Mouse (Mus musculus): ENCODE results near the gene Epor. TPM values are rescaled to one million over a fixed set of nuclear protein-coding genes. Genes with fewer than 3 reads are reported as not detected.

The Epor gene
- polyA plus RNA-seq, 1 experiment, result 0.57 TPM

DNA sequence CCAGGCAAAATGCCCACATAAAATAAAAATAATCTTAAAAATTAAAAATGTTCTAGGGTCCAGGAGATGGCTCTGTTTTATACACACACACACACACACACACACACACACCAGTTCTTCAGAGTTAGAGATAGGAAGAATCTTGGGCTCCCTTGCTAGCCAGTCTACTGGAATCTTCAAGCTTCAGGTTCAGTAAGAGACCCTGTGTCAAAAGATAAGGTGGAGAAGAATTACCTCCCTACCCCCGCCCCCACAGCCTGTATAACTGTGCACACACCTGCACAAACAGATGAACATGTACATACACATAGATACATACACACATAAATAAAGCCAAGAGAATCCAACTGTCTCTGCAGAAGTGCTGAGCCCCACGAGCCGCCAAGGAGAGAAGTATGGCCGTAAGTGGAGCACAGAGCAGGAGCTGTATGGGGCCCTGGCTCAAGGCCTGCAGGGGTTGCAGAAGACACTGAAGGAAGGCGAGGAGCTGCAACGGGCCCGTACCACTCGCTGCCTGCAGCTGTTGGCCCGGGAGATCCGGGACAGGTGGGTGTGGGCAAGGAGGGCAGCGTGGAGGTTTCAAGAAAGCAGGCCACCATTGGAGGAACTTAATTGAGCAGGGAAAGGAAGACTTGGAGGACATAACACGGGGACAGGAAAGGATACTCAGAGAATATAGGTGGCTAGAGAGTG, 30.7 kb downstream of the Epor start:
- no peak for TF ChIP-seq POLR2A (IDR thresholded peaks at IDR 0.05; ENCODE audit: insufficient read depth, low read length)
- no peak for TF ChIP-seq CTCF (IDR thresholded peaks at IDR 0.05; ENCODE audit: low read depth, low read length)
- TF ChIP-seq EP300 (IDR thresholded peaks at IDR 0.05; ENCODE audit: insufficient read depth, low read depth, low read length), result no peak
- Histone ChIP-seq H3K27ac (ENCODE audit: insufficient read depth, low read length) (no peak overlapping the region), H3K4me1 (ENCODE audit: control insufficient read depth, insufficient read depth, low read length) (no peaks in the 10 kb centered on the region), H3K36me3 (ENCODE audit: control insufficient read depth, insufficient read depth, low read length, poor library complexity, severe bottlenecking) (no peaks in the 10 kb centered on the region), H3K27me3 (ENCODE audit: control insufficient read depth, insufficient read depth, low read length, poor library complexity, severe bottlenecking) (no peaks in the 10 kb centered on the region), H3K9ac (ENCODE audit: low read depth, poor library complexity, severe bottlenecking) (peak overlapping the region; percentile 9; the same call in 1 of the 2 replicates), H3K9me3 (replicated peaks; ENCODE audit: control insufficient read depth, insufficient read depth, low read length, poor library complexity, severe bottlenecking) (no peaks in the 10 kb centered on the region), H3K4me3 (ENCODE audit: low read depth, low read length) (no peak overlapping the region; the same call in 1 of the 2 replicates)

DNA sequence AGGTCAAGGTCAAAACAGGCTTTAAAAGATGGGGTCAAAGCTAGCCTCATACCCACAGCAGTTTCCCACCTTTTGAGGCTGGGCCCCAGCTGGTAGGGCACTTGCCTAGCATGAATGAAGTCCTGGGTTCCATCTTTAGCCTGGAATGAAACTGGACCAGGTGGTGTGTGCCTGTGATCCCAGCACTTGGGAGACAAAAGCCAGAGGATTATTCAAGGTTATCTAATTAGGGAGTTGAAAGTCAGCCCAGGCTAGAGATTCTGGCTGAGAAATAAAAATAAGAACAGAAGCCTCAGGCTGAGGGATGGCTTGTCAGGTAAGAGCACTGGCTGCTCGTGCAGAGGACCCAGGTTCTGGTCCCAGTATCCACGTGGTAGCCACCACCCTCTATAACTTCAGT, 31.3 kb downstream of the Epor start:
- Histone ChIP-seq H3K4me1 (ENCODE audit: control insufficient read depth, insufficient read depth, low read length) (no peaks in the 10 kb centered on the region), H3K4me3 (ENCODE audit: low read depth, low read length) (no peak overlapping the region), H3K27ac (ENCODE audit: insufficient read depth, low read length) (no peak overlapping the region), H3K36me3 (ENCODE audit: control insufficient read depth, insufficient read depth, low read length, poor library complexity, severe bottlenecking) (no peaks in the 10 kb centered on the region), H3K9ac (ENCODE audit: low read depth, poor library complexity, severe bottlenecking) (no peak overlapping the region), H3K27me3 (ENCODE audit: control insufficient read depth, insufficient read depth, low read length, poor library complexity, severe bottlenecking) (no peaks in the 10 kb centered on the region), H3K9me3 (replicated peaks; ENCODE audit: control insufficient read depth, insufficient read depth, low read length, poor library complexity, severe bottlenecking) (no peaks in the 10 kb centered on the region)
- TF ChIP-seq POLR2A (IDR thresholded peaks at IDR 0.05; ENCODE audit: insufficient read depth, low read length) (no peak), CTCF (IDR thresholded peaks at IDR 0.05; ENCODE audit: low read depth, low read length) (no peak), EP300 (IDR thresholded peaks at IDR 0.05; ENCODE audit: insufficient read depth, low read depth, low read length) (no peak)

DNA sequence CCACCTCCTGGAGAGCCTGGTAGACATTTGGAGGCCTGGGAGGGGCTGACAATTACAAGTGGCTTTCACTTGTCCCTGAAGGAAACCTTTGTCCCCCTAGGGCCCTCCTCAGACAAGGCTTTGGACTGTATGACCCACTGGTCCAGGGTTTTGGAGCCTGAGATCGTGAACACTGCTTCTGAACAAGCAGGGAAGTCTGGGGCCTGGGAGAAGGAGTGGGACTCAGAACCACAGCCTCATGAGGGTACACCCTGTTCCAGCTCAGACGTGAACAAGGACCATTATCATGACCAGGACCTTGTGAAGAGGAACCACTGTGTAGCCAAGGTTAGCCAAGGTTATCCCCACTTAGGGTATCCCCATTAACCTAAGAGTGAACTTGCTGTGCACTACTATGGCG, 34.1 kb downstream of the Epor start:
- no peak overlapping the region for H3K4me3 ChIP-seq (ENCODE audit: low read depth, low read length)
- TF ChIP-seq EP300 (IDR thresholded peaks at IDR 0.05; ENCODE audit: insufficient read depth, low read depth, low read length) (no peak), POLR2A (IDR thresholded peaks at IDR 0.05; ENCODE audit: insufficient read depth, low read length) (no peak), CTCF (IDR thresholded peaks at IDR 0.05; ENCODE audit: low read depth, low read length) (no peak)
- no peaks in the 10 kb centered on the region for H3K4me1 ChIP-seq (ENCODE audit: control insufficient read depth, insufficient read depth, low read length)
- no peak overlapping the region for H3K27ac ChIP-seq (ENCODE audit: insufficient read depth, low read length)
- no peaks in the 10 kb centered on the region for H3K9me3 ChIP-seq (replicated peaks; ENCODE audit: control insufficient read depth, insufficient read depth, low read length, poor library complexity, severe bottlenecking)
- H3K27me3 ChIP-seq (ENCODE audit: control insufficient read depth, insufficient read depth, low read length, poor library complexity, severe bottlenecking), result no peaks in the 10 kb centered on the region
- H3K36me3 ChIP-seq (ENCODE audit: control insufficient read depth, insufficient read depth, low read length, poor library complexity, severe bottlenecking), result no peaks in the 10 kb centered on the region
- H3K9ac ChIP-seq (ENCODE audit: low read depth, poor library complexity, severe bottlenecking), result no peak overlapping the region

DNA sequence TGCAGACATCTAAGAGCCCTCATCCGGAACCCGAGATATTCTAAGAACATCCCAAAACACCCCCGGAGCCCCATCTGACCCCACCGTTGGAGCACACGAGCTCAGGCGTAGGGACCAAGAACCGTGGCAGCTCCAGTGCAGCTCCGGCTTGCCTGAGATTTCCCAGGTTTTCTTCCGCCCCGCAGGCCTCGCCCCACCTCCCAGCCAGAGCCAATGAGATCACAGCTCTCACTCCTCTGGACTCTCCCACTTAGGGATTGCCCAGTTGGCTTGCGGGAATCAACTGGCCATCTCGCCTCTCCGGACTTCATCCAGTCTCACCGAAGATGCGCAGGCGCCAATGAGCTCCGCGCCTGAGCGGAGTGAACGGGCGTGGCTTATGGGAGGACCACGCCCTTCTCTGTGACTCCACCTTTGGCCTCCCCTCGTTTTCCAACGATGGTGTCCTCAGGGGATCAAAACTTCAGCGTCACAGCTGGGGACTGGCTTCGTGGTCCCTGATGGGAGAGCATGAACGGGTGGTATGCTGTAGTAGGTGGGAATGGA, 36.0 kb downstream of the Epor start, which contains the start of the genes Ccdc159 and Tmem205:
TSS of gene Ccdc159 (plus strand) at position 264 of the 546 bp plus-strand sequence.
TSS of gene Tmem205 (minus strand) at position 349 of the 546 bp plus-strand sequence.
- Histone ChIP-seq H3K4me1 (ENCODE audit: control insufficient read depth, insufficient read depth, low read length) (no peaks in the 10 kb centered on the region), H3K36me3 (ENCODE audit: control insufficient read depth, insufficient read depth, low read length, poor library complexity, severe bottlenecking) (no peaks in the 10 kb centered on the region), H3K9ac (ENCODE audit: low read depth, poor library complexity, severe bottlenecking) (peak within 1 kb of the TSS; percentile 61), H3K27me3 (ENCODE audit: control insufficient read depth, insufficient read depth, low read length, poor library complexity, severe bottlenecking) (no peaks in the 10 kb centered on the region), H3K4me3 (ENCODE audit: low read depth, low read length) (peak within 1 kb of the TSS; percentile 74), H3K27ac (ENCODE audit: insufficient read depth, low read length) (no peak within 1 kb of the TSS), H3K9me3 (replicated peaks; ENCODE audit: control insufficient read depth, insufficient read depth, low read length, poor library complexity, severe bottlenecking) (no peaks in the 10 kb centered on the region)
- TF ChIP-seq POLR2A (IDR thresholded peaks at IDR 0.05; ENCODE audit: insufficient read depth, low read length) (peak; percentile 83), EP300 (IDR thresholded peaks at IDR 0.05; ENCODE audit: insufficient read depth, low read depth, low read length) (no peak)

DNA sequence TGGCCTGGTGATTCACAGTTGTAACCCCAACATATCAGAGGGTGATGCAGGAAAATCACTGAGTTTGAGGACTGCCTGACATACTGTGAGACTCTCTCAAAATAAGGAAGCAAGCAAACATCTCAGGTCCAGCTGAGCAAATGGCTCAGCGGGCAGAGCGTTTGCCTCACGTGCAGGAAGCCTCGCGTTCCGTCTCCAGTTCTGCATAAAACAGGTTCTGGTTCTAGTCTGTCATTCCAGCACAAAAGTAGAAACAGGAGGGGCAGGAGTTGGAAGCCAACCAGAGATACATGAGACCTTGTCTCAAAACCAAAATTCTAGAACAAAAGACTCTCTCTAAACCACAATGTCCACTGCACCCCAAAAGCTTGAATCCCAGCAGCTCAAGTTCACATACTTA, 36.5 kb downstream of the Epor start:
- TF ChIP-seq POLR2A (IDR thresholded peaks at IDR 0.05; ENCODE audit: insufficient read depth, low read length), result no peak

DNA sequence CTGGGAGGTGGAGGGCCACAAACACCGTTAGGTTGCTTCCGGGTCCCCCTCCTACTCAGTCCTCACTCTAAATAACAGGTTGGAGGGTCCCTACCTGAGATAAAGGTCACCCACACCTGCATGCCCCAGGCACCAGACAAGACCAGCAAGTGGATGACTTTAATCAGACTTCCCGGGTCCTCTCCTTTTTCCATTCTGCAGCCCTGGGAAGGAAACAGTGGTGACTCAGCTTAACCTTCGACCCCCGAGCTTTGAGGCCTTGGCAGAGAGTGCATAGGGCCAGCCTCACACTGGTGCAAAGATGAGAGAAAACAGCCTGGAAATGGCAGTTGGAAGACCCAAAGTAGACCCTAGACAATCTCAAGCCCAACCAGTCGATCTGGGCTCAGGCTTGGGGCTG, 37.2 kb downstream of the Epor start:
- Histone ChIP-seq H3K27ac (ENCODE audit: insufficient read depth, low read length) (no peak overlapping the region), H3K4me3 (ENCODE audit: low read depth, low read length) (peak overlapping the region; percentile 31), H3K9ac (ENCODE audit: low read depth, poor library complexity, severe bottlenecking) (peak overlapping the region; percentile 53), H3K9me3 (replicated peaks; ENCODE audit: control insufficient read depth, insufficient read depth, low read length, poor library complexity, severe bottlenecking) (no peaks in the 10 kb centered on the region), H3K27me3 (ENCODE audit: control insufficient read depth, insufficient read depth, low read length, poor library complexity, severe bottlenecking) (no peaks in the 10 kb centered on the region), H3K36me3 (ENCODE audit: control insufficient read depth, insufficient read depth, low read length, poor library complexity, severe bottlenecking) (no peaks in the 10 kb centered on the region), H3K4me1 (ENCODE audit: control insufficient read depth, insufficient read depth, low read length) (no peaks in the 10 kb centered on the region)
- TF ChIP-seq CTCF (IDR thresholded peaks at IDR 0.05; ENCODE audit: low read depth, low read length) (no peak), EP300 (IDR thresholded peaks at IDR 0.05; ENCODE audit: insufficient read depth, low read depth, low read length) (no peak), POLR2A (IDR thresholded peaks at IDR 0.05; ENCODE audit: insufficient read depth, low read length) (no peak)

More for the DNA sequence above, 36.5 kb downstream of the Epor start:
- Histone ChIP-seq H3K27me3 (ENCODE audit: control insufficient read depth, insufficient read depth, low read length, poor library complexity, severe bottlenecking) (no peaks in the 10 kb centered on the region), H3K9ac (ENCODE audit: low read depth, poor library complexity, severe bottlenecking) (peak overlapping the region; percentile 53), H3K9me3 (replicated peaks; ENCODE audit: control insufficient read depth, insufficient read depth, low read length, poor library complexity, severe bottlenecking) (no peaks in the 10 kb centered on the region), H3K36me3 (ENCODE audit: control insufficient read depth, insufficient read depth, low read length, poor library complexity, severe bottlenecking) (no peaks in the 10 kb centered on the region), H3K27ac (ENCODE audit: insufficient read depth, low read length) (no peak overlapping the region), H3K4me3 (ENCODE audit: low read depth, low read length) (peak overlapping the region; percentile 74), H3K4me1 (ENCODE audit: control insufficient read depth, insufficient read depth, low read length) (no peaks in the 10 kb centered on the region)

Measured in ES-Bruce4 (cell line).